Mouse (Mus musculus) intestine, postnatal 0 days (tissue): ENCODE results near the gene Pibf1. TPM values are rescaled to one million over a fixed set of nuclear protein-coding genes. Genes with fewer than 3 reads are reported as not detected.

Experiments used
- ATAC-seq: fragments of 200-750 bp; cut with Nextera tagmentation; 2 replicates; pipeline ENCODE4 v1.8.0; 2017; ENCODE audit warnings: mild to moderate bottlenecking, moderate TSS enrichment, moderate library complexity
- H3K27ac ChIP-seq: fragments of 300-500 bp; sonication (generic); 2 replicates; pipeline ENCODE4 v1.5.1; 2014; ENCODE audit warnings: mild to moderate bottlenecking, low read depth, low read length, moderate library complexity
- H3K27me3 ChIP-seq: fragments of 300-500 bp; sonication (generic); replicated peaks from 2 replicates; pipeline ENCODE4 v1.6.1; 2014; ENCODE audit warnings: low read length, mixed read lengths; ENCODE audit not compliant: control insufficient read depth, insufficient read depth
- H3K36me3 ChIP-seq: fragments of 300-500 bp; sonication (generic); 2 replicates; pipeline ENCODE4 v1.6.1; 2014; ENCODE audit warnings: mild to moderate bottlenecking, moderate library complexity; ENCODE audit not compliant: control insufficient read depth, insufficient read depth
- H3K4me1 ChIP-seq: fragments of 300-500 bp; sonication (generic); replicated peaks from 2 replicates; pipeline ENCODE4 v1.6.1; 2014; ENCODE audit warnings: antibody characterized with exemption, low read length, mixed read lengths; ENCODE audit not compliant: control insufficient read depth, insufficient read depth
- H3K4me2 ChIP-seq: fragments of 300-500 bp; sonication (generic); replicated peaks from 2 replicates; pipeline ENCODE4 v1.6.1; 2014; ENCODE audit warnings: low read depth, mild to moderate bottlenecking, moderate library complexity
- H3K4me3 ChIP-seq: fragments of 300-500 bp; sonication (generic); 2 replicates; pipeline ENCODE4 v1.5.1; 2014; ENCODE audit warnings: low read depth, low read length
- H3K9ac ChIP-seq: fragments of 300-500 bp; sonication (generic); 2 replicates; pipeline ENCODE4 v1.6.1; 2014; ENCODE audit warnings: mild to moderate bottlenecking, low read depth, low read length
- H3K9me3 ChIP-seq: fragments of 300-500 bp; sonication (generic); 2 replicates; pipeline ENCODE4 v1.6.1; 2016; ENCODE audit warnings: mixed run types; ENCODE audit not compliant: control insufficient read depth
- CTCF ChIP-seq: sonication (generic); IDR thresholded peaks from 2 replicates; pipeline ENCODE4 v1.5.1; 2016; ENCODE audit warnings: low read depth, mild to moderate bottlenecking, control low read depth, antibody characterized with exemption, moderate library complexity
- WGBS: fragments of 180-500 bp; shearing (Covaris S2); extraction: QIAGEN DNeasy Blood & Tissue Kit; methylation state at CpG from one replicate; pipeline ENCODE4 v1.1.7; 2014; 5-methylcytosine and 5-hydroxymethylcytosine counted together
- polyA plus RNA-seq: library from polyadenylated mRNA; unstranded; fragments of >200 nt; fragmentation: Nextera tagmentation; extraction: Ambion mirVana; gene quantifications from 2 replicates; pipeline ENCODE4 v1.2.1, GENCODE M21; 2015

Gene Pibf1
- polyA plus RNA-seq, result 8.2 and 9.7 TPM in 2 replicates

DNA sequence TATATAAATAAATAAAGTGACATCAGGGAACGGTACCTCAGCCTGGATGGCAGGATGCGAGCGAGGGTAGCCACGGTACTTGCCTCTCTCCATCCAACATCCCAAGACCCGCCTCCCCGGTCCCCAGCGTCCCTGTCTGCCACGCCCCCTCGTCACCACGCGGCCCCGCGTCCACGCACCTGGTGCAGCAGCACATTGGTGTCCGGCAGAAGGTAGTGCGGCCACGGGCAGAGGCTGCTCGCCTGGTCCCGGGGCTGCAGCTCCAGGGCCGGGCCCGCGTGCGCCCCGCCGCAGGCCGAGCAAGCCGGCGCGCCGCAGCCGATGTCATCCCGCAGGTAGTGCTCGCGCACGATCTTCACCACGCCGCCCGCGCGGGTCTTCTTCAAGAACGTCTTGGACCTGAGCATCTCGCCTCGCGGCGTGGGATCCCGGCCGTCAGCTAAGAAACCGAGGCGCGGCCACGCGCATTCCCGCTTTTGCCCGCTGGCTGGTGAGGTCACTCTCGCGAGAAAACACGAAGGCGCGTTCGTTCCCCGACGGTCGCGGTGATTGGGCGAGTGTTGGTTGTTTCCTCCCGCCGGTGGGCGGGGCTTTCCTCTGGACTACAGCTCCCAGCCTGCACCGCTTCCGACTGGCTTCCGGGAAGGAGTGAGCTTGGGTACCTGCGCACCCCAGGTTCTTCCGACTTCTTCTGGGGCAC lies at the start of gene Pibf1, which contains the start of gene Dis3:
Gene Pibf1 (plus strand): TSS at position 158 of the 700 bp plus-strand sequence.
Gene Dis3 (minus strand): TSS at position 504 of the 700 bp plus-strand sequence.
- peak within 1 kb of the TSS; percentile 95 for H3K4me3 ChIP-seq
- ATAC-seq, result peak; percentile 100
- WGBS, result under 1% methylated on average over 73 of the region's 73 CpGs
- H3K4me1 ChIP-seq, result 0 out of 2 replicates have a peak, but pooled peaks cover 2% of the 10 kb centered on the region
- H3K36me3 ChIP-seq, result peaks cover 37% of the 10 kb centered on the region
- H3K27me3 ChIP-seq, result no peaks in the 10 kb centered on the region
- H3K9me3 ChIP-seq, result no peaks in the 10 kb centered on the region
- peak within 1 kb of the TSS; percentile 74 for H3K27ac ChIP-seq
- 0 out of 2 replicates have a peak, but pooled peaks have one; percentile 3 for TF ChIP-seq CTCF
- H3K9ac ChIP-seq, result peak within 1 kb of the TSS; percentile 89
- peak within 1 kb of the TSS; percentile 84 for H3K4me2 ChIP-seq

DNA sequence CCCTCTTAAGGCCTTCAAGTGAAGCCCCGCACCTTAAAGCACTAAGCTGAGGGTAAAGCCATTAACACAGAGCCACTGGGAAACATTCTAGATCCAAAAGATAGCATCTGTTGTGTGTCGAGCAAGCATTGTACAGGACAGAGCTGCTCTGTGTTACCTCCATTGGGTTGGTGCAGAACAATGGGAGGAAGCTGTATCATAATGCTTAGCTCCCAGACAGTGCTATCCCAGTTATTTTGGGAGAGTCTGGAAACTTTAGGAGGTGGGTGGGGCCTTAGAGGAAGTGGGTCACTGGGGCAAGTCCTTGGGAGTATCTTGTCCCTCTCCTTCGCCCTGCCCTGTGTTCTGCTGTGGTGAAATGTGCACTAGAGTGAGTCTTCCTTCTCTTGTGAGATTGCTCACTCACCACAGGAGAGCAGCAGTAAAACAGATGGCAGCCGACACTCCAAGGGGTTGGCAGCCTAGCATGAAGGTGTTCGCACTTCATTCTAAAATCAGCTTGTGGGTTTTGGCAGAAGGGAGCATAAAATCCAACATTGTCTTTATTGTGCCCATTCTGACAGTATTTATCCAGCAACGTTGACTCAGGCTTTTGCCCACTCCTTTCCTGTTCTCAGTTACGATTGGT lies 40.2 kb upstream of the Pibf1 start:
- no peak overlapping the region for H3K27ac ChIP-seq
- H3K4me1 ChIP-seq, result no peaks in the 10 kb centered on the region
- H3K36me3 ChIP-seq, result peaks cover 47% of the 10 kb centered on the region
- H3K9ac ChIP-seq, result no peak overlapping the region
- ATAC-seq, result no peak
- TF ChIP-seq CTCF, result no peak
- H3K27me3 ChIP-seq, result no peaks in the 10 kb centered on the region
- H3K4me3 ChIP-seq, result no peak overlapping the region
- no peaks in the 10 kb centered on the region for H3K9me3 ChIP-seq
- 81% methylated on average over 7 of the region's 7 CpGs for WGBS
- H3K4me2 ChIP-seq, result no peak overlapping the region

DNA sequence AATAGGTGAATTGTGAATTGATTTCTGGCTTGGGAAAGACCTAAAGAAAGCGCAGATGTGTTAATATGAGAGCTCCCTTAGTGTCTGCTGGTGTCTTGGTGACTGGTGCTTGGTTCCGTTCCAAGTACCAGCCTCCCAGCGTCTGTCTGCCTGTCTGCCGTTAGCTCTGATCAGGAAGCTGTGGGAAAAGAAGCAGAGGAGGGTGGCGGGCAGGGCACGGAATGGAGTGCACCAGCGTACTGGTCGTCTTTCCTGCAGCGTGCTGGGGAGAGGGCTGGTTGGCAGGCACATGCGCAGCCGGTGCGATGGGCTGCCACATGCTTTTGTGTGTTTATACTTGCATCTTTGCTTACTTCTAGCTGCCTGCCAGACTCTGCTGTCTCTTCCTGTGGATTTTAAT lies 38.6 kb upstream of the Pibf1 start:
- H3K9me3 ChIP-seq, result no peaks in the 10 kb centered on the region
- ATAC-seq, result no peak
- H3K4me3 ChIP-seq, result no peak overlapping the region
- WGBS, result 80% methylated on average over 12 of the region's 12 CpGs
- no peaks in the 10 kb centered on the region for H3K27me3 ChIP-seq
- H3K36me3 ChIP-seq, result peaks cover 53% of the 10 kb centered on the region
- no peaks in the 10 kb centered on the region for H3K4me1 ChIP-seq
- H3K27ac ChIP-seq, result no peak overlapping the region
- no peak overlapping the region for H3K9ac ChIP-seq
- TF ChIP-seq CTCF, result no peak
- H3K4me2 ChIP-seq, result no peak overlapping the region

- H3K27me3 ChIP-seq, result no peaks in the 10 kb centered on the region
- H3K9me3 ChIP-seq, result no peaks in the 10 kb centered on the region
- H3K4me3 ChIP-seq, result no peak overlapping the region
- no peak for ATAC-seq
- WGBS, result 95% methylated on average over 2 of the region's 2 CpGs
- peaks cover 49% of the 10 kb centered on the region for H3K36me3 ChIP-seq
- no peak overlapping the region for H3K9ac ChIP-seq
- H3K27ac ChIP-seq, result no peak overlapping the region
- TF ChIP-seq CTCF, result no peak
- no peak overlapping the region for H3K4me2 ChIP-seq
- H3K4me1 ChIP-seq, result no peaks in the 10 kb centered on the region
These were observed 36.1 kb upstream of the Pibf1 start for GRCm38 (mm10) chr14:99063091-99063490.

DNA sequence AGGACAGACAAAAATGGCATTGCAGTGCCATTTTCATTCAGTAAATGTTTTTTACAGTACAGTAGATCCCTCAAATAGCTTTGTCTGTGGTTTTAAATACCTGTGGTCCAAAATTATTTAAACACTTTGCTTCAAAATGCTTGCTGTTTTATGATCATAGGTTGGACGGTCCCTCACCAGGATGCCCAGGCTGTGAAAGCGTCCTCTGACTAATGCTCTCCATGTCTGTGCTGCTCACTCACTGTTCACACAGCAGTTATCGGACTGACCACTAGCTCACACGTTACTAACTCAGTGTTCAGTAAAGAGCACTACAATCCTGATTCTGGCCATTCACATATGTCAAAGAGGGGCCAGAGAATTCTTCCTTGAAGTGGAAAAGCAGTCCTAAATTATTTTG lies 28.1 kb upstream of the Pibf1 start:
- H3K4me3 ChIP-seq, result no peak overlapping the region
- no peak for TF ChIP-seq CTCF
- H3K9ac ChIP-seq, result no peak overlapping the region
- ATAC-seq, result no peak
- WGBS, result 88% methylated on average over 4 of the region's 4 CpGs
- no peaks in the 10 kb centered on the region for H3K9me3 ChIP-seq
- no peak overlapping the region for H3K4me2 ChIP-seq
- H3K27me3 ChIP-seq, result no peaks in the 10 kb centered on the region
- no peak overlapping the region for H3K27ac ChIP-seq
- no peaks in the 10 kb centered on the region for H3K4me1 ChIP-seq
- peaks cover 47% of the 10 kb centered on the region for H3K36me3 ChIP-seq

DNA sequence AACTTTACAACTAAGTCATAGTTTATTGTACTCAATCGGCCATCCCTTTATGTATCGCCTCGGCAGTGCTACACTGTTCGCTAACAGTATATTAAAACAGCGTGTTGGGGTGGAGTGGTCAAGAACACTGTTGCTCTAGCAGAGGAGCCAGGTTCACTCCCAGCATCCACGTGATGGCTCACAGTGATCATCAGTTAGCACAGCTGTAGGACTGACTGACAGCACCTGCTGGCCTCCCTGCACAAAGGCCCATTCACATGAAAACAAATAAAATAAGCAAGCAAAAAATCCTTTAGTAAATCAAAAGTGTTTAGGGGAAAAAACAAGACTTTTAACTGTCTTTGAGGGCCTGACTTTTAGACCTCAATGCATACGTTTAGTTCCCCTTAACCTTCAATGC lies 10.3 kb upstream of the Pibf1 start:
- Histone ChIP-seq H3K27me3 (no peaks in the 10 kb centered on the region), H3K4me2 (no peak overlapping the region), H3K4me3 (no peak overlapping the region), H3K36me3 (peaks cover 66% of the 10 kb centered on the region), H3K9me3 (no peaks in the 10 kb centered on the region), H3K4me1 (no peaks in the 10 kb centered on the region), H3K9ac (no peak overlapping the region), H3K27ac (no peak overlapping the region)
- WGBS, result 92% methylated on average over 7 of the region's 7 CpGs
- ATAC-seq, result no peak
- TF ChIP-seq CTCF, result no peak
